Mouse (Mus musculus) lung, embryonic 14.5 days (tissue): ENCODE results near the gene Gm3625. TPM values are rescaled to one million over a fixed set of nuclear protein-coding genes. Genes with fewer than 3 reads are reported as not detected.

Experiments used
- ATAC-seq: fragments of 200-750 bp; cut with Nextera tagmentation; 2 replicates; pipeline ENCODE4 v1.8.0; 2017; ENCODE audit warnings: mild to moderate bottlenecking, moderate TSS enrichment, moderate library complexity; ENCODE audit not compliant: insufficient read depth
- DNase-seq: peaks from one replicate; pipeline ENCODE4 v3.0.0-alpha.2; 2015
- H3K27ac ChIP-seq: fragments of 300-500 bp; sonication (generic); 2 replicates; pipeline ENCODE4 v1.5.1; 2014; ENCODE audit warnings: low read depth, mild to moderate bottlenecking, moderate library complexity
- H3K27me3 ChIP-seq: fragments of 300-500 bp; sonication (generic); 2 replicates; pipeline ENCODE4 v1.6.1; 2014; ENCODE audit warnings: low read length, control low read depth; ENCODE audit not compliant: insufficient read depth
- H3K36me3 ChIP-seq: fragments of 300-500 bp; sonication (generic); 2 replicates; pipeline ENCODE4 v1.6.1; 2014; ENCODE audit warnings: control low read depth; ENCODE audit not compliant: insufficient read depth
- H3K4me1 ChIP-seq: fragments of 300-500 bp; sonication (generic); 2 replicates; pipeline ENCODE4 v1.6.1; 2014; ENCODE audit warnings: antibody characterized with exemption, control low read depth; ENCODE audit not compliant: insufficient read depth
- H3K4me2 ChIP-seq: fragments of 300-500 bp; sonication (generic); 2 replicates; pipeline ENCODE4 v1.6.1; 2014; ENCODE audit warnings: mild to moderate bottlenecking
- H3K4me3 ChIP-seq: fragments of 300-500 bp; sonication (generic); 2 replicates; pipeline ENCODE4 v1.5.1; 2014; ENCODE audit warnings: low read depth, low read length
- H3K9ac ChIP-seq: fragments of 300-500 bp; sonication (generic); 2 replicates; pipeline ENCODE4 v1.6.1; 2014
- H3K9me3 ChIP-seq: fragments of 300-500 bp; sonication (generic); 2 replicates; pipeline ENCODE4 v1.6.1; 2016; ENCODE audit warnings: low read depth, low read length, control low read depth
- CTCF ChIP-seq: IDR thresholded peaks from 2 replicates; pipeline ENCODE4 v1.5.1; 2016; ENCODE audit warnings: antibody characterized with exemption, low read depth
- WGBS: fragments of 180-500 bp; shearing (Covaris S2); extraction: QIAGEN DNeasy Blood & Tissue Kit; methylation state at CpG from one replicate; pipeline ENCODE4 v1.1.7; 2014; 5-methylcytosine and 5-hydroxymethylcytosine counted together
- polyA plus RNA-seq: library from polyadenylated mRNA; unstranded; fragments of >200 nt; fragmentation: Nextera tagmentation; extraction: Ambion mirVana; gene quantifications from 2 replicates; pipeline ENCODE4 v1.2.1, GENCODE M21; 2014

The Gm3625 gene
- polyA plus RNA-seq, result not detected in 2 replicates

DNA sequence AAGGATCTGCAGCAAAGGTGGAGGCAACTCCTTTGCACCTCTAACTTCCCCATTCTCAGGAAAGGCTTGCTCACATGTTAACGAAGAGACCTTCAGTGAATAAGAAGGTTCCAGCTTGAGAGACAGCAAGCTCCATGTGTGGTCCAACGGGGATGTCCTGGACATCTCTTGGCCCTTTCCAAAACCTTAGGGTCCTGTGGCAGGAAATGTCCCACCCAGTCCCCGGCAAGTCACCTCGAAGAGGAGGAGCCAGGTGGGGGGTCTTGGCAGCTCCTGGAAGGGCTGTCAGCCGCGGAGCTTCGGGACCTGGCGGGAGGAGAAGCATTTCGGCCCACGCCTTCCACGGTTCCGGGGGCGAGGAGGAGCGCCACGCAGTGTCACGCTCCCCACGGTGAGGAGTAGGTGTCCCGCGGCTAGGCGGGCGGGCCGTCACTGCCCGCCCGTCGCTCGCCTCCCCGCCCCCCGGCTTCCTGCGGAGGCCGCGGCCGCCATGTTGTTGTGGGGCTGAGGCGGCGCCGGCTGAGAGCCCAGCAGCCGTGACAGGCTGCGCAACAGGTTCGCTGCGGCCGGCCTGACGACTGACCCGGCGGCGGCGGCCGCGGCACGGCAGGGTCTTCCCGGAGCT lies at the start of gene Gm3625, which contains the start of gene Itsn2:
Gm3625 (minus strand) TSS at position 387 of the 625 bp plus-strand sequence.
Itsn2 (plus strand) TSS at position 98 of the 625 bp plus-strand sequence.
- peak within 1 kb of the TSS; percentile 86 for H3K27ac ChIP-seq
- H3K9ac ChIP-seq, result peak within 1 kb of the TSS; percentile 93
- peaks cover 4% of the 10 kb centered on the region for H3K4me1 ChIP-seq
- H3K9me3 ChIP-seq, result no peaks in the 10 kb centered on the region
- no peaks in the 10 kb centered on the region for H3K36me3 ChIP-seq
- DNase-seq (peak; percentile 81), ATAC-seq (peak; percentile 90)
- peak within 1 kb of the TSS; percentile 90 for H3K4me3 ChIP-seq
- peak within 1 kb of the TSS; percentile 78 for H3K4me2 ChIP-seq
- WGBS, result under 1% methylated on average over 48 of the region's 49 CpGs
- no peaks in the 10 kb centered on the region for H3K27me3 ChIP-seq
- no peak for TF ChIP-seq CTCF

DNA sequence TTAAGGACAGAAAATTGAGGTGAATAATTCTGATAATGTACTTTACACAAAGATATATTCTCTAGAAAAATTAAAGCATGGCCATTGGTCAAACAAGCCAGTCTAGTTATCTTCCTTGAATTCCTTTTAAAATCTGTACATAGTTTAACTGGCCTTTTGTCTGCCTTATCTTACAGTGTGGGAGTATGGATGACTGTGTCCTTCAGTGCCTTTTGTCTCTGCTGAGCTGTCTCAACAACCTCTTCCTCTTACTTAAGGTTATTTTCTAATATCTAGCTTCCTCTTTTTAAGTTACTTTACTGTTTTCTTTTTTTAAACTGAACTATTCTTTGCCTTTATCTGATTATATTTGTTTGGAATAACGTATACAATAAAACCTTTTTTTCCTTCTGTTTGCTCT lies 48.0 kb upstream of the Gm3625 start:
- ATAC-seq, result no peak
- Histone ChIP-seq H3K27ac (no peak overlapping the region), H3K4me1 (no peaks in the 10 kb centered on the region), H3K4me2 (no peak overlapping the region), H3K36me3 (peaks cover 38% of the 10 kb centered on the region), H3K9me3 (no peaks in the 10 kb centered on the region), H3K4me3 (no peak overlapping the region), H3K9ac (no peak overlapping the region), H3K27me3 (no peaks in the 10 kb centered on the region)
- 79% methylated on average over 1 of the region's 1 CpGs for WGBS
- TF ChIP-seq CTCF, result no peak
- no peak for DNase-seq

DNA sequence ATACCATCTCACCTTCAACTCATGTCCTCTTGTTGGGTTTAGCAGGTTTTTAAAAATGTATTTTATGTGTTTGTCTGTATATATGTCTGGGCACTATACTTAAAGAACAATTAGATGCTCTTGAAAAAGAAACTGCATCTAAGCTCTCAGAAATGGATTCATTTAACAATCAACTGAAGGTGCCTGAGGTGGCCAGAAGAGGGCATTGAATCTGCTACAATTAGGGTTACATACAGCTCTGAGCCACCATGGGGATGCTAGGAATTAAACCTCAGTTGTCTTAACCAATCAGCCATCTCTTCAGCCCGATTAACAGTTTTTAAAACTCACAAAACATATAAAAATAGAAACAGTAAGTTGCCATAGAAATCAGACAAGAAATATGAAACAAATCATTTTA lies 45.7 kb upstream of the Gm3625 start:
- Histone ChIP-seq H3K4me1 (no peaks in the 10 kb centered on the region), H3K27me3 (no peaks in the 10 kb centered on the region), H3K9me3 (no peaks in the 10 kb centered on the region), H3K9ac (no peak overlapping the region), H3K4me3 (no peak overlapping the region), H3K4me2 (no peak overlapping the region), H3K36me3 (peaks cover 50% of the 10 kb centered on the region), H3K27ac (no peak overlapping the region)
- TF ChIP-seq CTCF, result 0 out of 2 replicates have a peak, but pooled peaks have one; percentile 7
- DNase-seq, result peak; percentile 17
- ATAC-seq, result no peak
- WGBS, result 87% methylated on average over 1 of the region's 1 CpGs

DNA sequence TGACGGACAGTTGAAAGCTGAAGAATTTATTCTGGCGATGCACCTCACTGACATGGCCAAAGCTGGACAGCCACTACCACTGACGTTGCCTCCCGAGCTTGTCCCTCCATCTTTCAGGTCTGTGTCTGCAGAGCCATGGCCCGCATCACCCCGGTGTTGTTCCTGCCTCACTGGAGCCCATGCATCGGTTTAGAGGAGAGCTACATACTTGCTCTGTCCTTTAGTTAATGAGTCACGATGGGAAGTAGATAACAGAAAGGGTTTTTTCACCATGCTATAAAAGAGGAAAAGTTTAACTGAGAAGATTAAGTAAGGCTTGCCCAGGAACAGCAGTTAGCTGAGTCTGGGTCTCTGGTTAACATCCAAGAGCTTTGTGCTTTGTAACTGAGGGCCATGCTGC lies 40.2 kb upstream of the Gm3625 start:
- no peak for TF ChIP-seq CTCF
- Histone ChIP-seq H3K4me2 (no peak overlapping the region), H3K4me3 (no peak overlapping the region), H3K9me3 (no peaks in the 10 kb centered on the region), H3K9ac (no peak overlapping the region), H3K27me3 (no peaks in the 10 kb centered on the region), H3K27ac (no peak overlapping the region), H3K36me3 (peaks cover 53% of the 10 kb centered on the region), H3K4me1 (no peaks in the 10 kb centered on the region)
- DNase-seq, result no peak
- WGBS, result 86% methylated on average over 8 of the region's 8 CpGs
- ATAC-seq, result no peak

DNA sequence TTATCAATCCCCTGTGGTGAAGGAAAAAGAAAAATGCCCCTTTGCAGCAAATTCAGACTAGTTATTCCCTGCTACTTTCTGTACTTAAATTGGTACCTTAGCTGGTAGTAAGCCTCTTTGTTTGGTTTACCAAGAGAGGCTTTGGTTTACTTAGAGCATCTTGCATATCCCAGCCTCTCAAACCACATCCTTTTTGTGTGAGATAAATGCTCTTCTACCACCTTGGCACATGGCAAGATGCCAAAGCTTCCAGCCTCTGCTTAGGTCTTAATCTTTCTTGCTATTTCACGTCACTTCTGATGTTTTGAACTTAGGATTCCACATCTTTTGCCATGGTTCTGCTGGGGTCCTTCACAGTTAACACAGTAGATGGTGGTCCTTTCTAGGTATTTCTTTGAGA lies 31.5 kb upstream of the Gm3625 start:
- no peak for DNase-seq
- 42% methylated on average over 1 of the region's 1 CpGs for WGBS

DNA sequence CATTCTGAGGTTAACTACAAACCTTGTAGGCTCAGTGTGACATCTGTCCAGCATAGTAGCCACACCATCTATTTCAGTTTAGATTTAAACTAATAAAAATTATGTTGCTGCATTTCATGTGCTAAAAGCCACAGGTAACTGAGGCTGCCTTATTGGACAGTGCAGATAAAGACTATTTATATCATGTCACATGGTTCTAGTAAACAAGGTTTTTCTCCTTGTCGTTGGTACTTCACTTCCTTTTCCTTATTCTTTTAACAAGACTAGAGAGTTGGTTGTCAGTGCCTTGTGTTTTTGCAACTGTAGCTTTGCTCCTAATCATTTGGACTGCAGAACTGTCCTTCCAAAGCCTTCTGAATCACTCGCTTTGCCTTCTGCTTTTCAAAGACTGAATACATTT lies 22.0 kb upstream of the Gm3625 start:
- no peak for TF ChIP-seq CTCF

More for the DNA sequence above, 31.5 kb upstream of the Gm3625 start:
- Histone ChIP-seq H3K27ac (no peak overlapping the region), H3K4me3 (no peak overlapping the region), H3K4me2 (no peak overlapping the region), H3K27me3 (no peaks in the 10 kb centered on the region), H3K4me1 (no peaks in the 10 kb centered on the region), H3K9me3 (no peaks in the 10 kb centered on the region), H3K9ac (no peak overlapping the region), H3K36me3 (peaks cover 5% of the 10 kb centered on the region; the same call in 1 of the 2 replicates)
- ATAC-seq, result no peak
- no peak for TF ChIP-seq CTCF

DNA sequence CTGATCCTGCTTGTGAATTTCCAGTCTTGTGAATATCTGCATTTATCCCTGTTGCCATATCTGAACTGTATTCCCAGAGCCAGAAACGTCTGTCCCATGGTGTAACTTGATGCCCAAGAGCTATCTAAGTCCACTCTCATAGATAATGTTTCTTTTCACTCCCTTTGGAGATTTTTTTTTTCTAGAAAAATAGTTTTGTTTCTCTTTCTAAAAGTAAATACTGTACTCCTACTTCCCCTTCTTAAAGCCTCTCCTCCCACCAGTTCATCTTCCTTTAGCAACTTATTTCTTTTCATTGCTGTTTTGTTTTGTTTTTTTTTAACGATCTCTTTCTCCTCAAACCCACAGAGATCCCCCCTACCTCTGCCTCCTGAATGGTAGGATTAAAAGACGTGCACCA lies 13.9 kb upstream of the Gm3625 start:
- no peak overlapping the region for H3K27ac ChIP-seq
- no peaks in the 10 kb centered on the region for H3K36me3 ChIP-seq
- 45% methylated on average over 3 of the region's 3 CpGs for WGBS
- no peaks in the 10 kb centered on the region for H3K27me3 ChIP-seq
- H3K9me3 ChIP-seq, result no peaks in the 10 kb centered on the region
- H3K4me1 ChIP-seq, result no peaks in the 10 kb centered on the region
- no peak for TF ChIP-seq CTCF
- ATAC-seq, result no peak
- no peak overlapping the region for H3K9ac ChIP-seq
- H3K4me3 ChIP-seq, result no peak overlapping the region
- no peak for DNase-seq
- no peak overlapping the region for H3K4me2 ChIP-seq

More for the DNA sequence above, 22.0 kb upstream of the Gm3625 start:
- H3K9me3 ChIP-seq, result no peaks in the 10 kb centered on the region
- no peak for DNase-seq
- no peak overlapping the region for H3K27ac ChIP-seq
- WGBS, result 54% methylated on average over 2 of the region's 2 CpGs
- no peak for ATAC-seq
- H3K4me2 ChIP-seq, result no peak overlapping the region
- H3K27me3 ChIP-seq, result no peaks in the 10 kb centered on the region
- H3K36me3 ChIP-seq, result no peaks in the 10 kb centered on the region
- H3K9ac ChIP-seq, result no peak overlapping the region
- no peak overlapping the region for H3K4me3 ChIP-seq
- no peaks in the 10 kb centered on the region for H3K4me1 ChIP-seq

DNA sequence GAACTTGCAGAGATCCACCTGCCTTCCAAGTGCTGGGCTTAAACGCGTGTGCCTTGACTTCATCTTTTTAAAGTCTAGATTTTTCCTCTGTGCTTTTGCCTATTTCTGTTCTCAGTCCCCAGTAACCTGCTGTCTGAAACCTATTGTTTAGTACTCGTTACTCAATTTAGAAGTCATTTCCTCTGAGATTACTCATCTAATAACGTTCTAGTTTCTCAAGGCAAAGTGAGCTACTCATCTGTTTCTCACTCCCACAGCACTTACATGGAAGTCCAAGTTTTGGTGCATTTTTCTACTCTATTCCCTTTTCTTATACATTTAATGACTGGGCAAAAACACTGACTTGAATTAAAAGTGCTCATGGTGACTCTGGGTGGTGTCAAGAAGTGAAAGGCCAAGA lies 7.0 kb upstream of the Gm3625 start:
- 74% methylated on average over 4 of the region's 4 CpGs for WGBS
- H3K27ac ChIP-seq, result no peak overlapping the region
- no peaks in the 10 kb centered on the region for H3K36me3 ChIP-seq
- H3K27me3 ChIP-seq, result no peaks in the 10 kb centered on the region
- no peak overlapping the region for H3K9ac ChIP-seq
- H3K4me3 ChIP-seq, result no peak overlapping the region
- H3K9me3 ChIP-seq, result no peaks in the 10 kb centered on the region
- DNase-seq (no peak), ATAC-seq (no peak)
- no peak for TF ChIP-seq CTCF
- H3K4me1 ChIP-seq, result no peaks in the 10 kb centered on the region
- no peak overlapping the region for H3K4me2 ChIP-seq
